Mouse (Mus musculus) spleen, postnatal 4 days (tissue): ENCODE measurements around the gene Man1a2.

Source experiments
- DNase-seq, 2 experiments: peaks; one replicate each; pipeline ENCODE4 v3.0.0; 2022; ENCODE audit warnings: low spot score in 2 of 2

Man1a2 gene

DNA sequence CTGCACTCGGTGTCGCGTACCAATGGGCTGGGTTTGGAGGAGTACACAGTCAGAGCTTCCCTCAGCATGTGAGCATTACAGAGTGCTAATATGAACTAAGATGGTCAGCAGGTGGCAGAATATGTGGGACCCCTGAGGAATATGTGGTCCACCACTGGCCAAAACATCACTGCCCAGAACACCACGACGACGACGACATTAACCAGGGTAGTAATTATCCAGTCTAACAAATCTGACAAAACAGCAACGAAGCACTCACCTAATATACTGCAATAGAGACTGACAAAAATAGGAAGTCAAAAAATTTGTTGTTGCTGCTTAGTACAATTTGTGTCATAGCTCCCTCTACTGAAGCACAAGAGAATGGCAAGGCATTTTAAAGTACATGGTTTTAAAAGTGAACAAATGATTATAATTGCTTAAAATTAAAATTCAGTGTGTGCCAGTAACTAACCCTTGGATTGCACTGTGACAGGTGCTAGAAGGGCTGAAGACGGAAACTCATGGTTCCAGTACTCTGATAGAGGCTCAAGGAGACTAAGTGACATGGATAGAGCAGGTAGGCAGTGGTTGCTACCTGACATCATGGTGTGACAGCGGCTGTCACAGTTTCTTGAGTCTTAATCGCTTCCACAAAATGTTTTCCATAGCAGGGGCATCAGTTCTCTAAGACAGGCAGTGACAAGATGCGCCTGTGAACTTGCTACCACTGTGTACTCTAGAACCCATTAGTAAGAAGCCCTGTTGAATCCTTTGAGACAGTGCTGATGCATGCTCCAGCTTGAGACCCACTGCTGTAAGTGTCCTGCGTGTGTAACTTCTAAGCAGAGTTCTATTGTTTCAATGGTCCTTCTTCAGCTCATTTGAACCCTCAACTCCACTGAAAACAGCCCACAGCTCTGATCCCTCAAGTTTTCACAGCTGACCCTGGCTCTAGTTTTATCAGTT is 116.6 kb downstream of the Man1a2 start:
- DNase-seq: no peak

DNA sequence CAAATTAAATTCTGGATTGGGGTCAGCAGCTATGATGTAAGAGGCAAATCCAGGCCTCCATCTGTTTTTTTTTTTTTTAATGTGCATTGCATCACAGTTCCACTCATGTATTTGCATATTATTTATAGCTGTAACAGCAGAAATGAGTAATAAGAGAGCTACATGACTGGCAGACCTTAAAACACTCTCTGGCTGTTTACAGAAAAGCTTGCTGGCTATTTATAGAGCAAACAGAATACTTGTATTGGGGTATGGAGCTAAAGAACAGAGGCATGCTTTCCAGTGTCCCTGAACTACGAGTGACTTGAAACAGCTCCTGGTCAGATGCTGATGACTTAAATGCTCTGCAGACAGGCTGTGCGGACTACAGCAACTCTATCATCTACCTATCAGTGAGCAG is 121.7 kb downstream of the Man1a2 start:
- DNase-seq: no peak

DNA sequence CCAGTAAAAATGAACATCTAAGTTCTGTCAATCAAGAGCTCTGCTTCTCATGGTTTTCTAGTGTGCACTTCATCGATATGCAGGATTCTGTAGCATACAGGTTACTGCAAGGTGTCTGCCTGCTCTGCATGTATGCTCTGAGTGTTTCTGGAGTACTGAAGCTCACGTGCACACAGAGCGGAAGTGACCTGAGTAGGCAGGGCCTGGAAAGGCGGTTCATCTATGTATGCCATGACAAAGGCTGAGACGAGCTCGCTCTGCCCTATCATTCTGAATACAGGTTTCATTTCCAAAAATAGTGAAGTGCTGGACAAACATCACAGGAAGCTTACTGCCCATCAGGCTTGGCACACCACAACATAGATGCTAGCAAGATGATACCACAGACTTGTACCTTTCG is 122.8 kb downstream of the Man1a2 start:
- DNase-seq: no peak

DNA sequence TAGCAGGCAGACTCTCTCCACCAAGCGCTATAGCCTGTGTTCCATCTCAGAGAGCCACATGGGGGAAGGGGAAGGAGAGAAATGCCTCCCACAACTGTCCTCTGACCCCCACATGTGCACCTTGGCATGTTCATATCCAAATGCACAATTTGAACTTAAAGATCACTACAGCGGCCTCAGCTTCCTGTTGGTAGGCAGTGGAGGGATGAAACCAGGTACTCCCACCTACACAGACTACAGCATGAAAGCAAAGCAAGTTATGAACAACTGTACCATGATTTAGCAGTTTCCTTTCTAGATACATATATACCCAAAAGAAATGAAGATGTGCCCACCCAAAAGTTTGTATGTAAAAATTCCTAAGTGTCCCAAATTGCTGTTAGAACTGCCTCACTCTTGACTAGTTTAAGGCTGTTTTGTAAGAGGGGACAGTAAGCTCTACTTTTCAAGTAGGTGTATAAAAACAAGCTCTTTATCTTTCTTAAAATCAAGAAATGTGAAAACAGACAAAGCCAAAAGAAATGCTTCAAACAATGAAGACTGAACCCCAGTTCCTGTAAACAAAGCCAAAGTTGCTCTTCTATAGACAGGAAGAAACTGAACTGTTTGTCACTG is 123.6 kb downstream of the Man1a2 start:
- no peak for DNase-seq

DNA sequence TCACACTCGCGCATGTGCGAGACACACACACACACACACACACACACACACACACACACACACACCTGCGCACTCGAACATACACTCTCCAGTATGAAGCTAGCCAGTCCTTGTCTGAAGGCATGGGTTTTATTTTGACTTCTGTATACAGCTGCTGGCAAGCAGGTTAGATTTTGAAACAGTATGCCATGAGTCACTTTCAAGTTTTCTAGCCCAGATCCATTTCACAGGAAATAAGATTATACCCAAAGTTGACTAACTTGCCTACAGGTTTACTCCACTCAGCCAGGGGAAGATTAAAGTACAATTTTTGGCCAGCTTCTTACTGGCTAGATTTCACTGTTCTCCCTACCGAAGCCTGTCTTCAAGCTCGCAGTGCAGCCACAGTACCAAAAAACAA is 125.9 kb downstream of the Man1a2 start:
- no peak for DNase-seq

DNA sequence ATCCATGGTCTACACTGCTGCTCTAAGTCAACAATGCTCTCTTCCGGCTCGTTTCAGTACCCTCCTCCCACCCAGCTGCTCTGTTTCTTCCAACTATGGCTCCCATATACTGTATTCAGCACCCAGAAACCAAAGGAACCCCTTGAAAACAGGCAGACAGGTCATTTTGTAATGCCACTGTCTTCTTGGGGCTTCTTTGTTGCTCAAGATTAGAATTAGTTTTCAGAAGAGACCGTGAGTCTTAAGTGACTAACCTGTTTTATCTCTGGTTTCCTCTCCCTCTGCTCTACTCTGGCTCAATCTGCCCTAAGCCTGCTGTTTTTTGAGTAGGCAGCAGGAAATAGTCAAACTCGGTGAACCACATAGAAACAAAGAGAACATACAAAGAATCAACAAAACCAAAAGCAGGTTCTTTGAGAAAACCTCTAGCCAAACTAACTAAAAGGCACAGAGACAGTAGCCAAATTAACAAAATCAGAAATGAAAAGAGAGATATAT is 127.0 kb downstream of the Man1a2 start:
- no peak for DNase-seq

DNA sequence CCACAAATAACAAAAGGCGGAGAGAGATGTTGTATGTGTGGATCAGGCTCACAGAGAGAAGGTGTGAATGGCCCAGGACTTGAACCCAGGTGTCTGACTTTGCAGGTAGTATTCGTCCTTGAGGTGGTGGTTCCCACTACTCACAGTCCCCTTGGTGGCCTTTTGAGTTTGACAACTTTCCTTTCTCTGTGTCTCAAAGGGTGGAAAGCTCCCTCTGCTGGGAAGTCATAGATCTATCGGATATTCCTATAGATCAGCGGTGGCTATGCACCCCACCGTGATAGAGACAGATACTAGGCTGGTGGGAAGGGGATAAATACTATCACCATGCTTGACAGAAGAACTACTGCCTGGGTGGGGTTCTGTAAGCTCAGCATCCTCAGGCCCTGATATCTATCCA is 130.5 kb downstream of the Man1a2 start:
- no peak for DNase-seq

DNA sequence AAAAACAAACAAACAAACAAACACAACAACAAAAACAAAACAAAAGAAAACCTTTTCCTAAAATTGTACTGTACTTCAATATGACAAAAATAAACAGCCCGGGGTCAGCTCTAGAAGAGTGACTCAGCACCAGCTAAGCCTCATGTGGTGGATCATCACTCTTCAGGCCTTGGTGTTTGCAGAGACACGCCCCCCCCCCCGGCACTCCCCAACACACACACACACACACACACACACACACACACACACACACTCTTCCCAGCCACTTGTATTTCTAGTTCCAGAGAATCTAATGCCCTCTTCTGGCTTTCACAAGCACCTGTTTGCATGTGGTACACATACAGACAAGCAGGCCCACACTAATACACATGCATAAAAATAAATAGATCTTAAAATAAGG is 133.1 kb downstream of the Man1a2 start:
- DNase-seq: no peak

DNA sequence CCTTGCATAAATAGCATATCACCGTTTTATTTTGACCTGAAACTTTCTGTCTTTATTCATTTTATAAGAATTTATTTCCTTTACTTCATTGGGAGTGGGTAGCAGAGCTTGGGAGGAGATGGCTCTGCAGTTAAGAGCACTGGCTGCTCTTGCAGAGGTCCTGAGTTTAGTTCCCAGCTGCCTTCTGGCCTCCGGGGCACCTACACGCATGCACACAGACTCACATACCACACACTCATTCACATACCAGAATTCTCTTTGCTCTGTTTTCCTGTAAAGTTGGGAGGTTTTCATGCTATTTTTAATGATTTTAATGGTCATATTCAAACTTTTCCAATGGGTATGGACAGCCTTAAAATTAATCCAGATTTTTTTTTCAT is 137.4 kb downstream of the Man1a2 start:
- no peak for DNase-seq

DNA sequence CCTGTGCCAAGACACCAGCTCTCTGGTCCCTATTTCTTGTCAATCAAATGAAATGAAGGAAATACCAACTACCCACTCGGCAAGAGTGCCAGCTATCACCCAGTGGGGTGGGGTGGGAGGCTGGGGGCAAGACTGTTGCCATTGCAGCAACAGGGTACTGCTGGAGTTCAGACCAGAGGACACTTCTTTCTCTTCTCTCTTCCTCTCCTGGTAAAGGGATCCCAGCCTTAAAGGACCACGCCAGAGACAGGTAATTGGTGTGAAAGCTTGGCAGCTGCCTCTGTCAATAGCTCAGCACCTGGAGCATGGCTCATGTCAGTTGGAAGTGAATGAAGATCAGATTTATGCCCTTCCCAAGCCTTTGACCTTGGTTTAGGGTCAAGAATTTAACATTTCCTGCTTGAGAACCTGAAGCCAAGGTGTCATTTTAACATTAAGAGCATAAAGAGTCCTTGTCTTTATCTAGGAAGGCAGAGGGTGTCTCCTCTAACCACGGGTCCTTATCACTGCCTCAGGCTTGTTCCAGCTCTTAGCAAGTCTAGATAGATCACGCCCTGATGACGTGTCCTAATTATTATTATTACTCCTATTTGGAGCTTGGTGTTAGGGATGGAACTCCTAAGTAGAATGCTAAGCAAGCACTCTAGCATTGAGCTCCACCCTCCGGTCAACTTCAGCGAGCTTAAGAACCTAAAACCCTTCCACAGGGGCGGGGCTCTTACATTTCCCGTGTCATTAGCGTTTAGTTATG is 138.0 kb downstream of the Man1a2 start:
- no peak for DNase-seq

DNA sequence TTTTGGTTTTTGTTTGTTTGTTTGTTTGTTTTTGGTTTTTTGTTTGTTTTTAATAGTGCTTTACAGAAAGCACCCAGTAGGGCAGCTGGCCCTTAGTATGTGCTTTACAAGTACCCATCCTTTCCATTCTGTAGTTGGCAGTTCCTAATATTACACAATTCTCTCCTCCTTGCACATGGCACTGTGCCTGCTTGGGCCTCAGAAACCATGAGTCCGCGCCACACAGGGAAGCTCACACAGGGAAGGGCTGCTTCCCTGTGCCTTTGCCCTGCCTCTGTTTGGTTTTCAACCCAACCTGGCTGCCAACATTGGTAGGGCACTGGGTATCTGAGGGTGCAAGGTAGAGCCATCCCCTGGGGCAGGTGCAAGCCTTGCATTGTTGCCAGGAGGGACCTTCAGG is 148.6 kb downstream of the Man1a2 start:
- no peak for DNase-seq

DNA sequence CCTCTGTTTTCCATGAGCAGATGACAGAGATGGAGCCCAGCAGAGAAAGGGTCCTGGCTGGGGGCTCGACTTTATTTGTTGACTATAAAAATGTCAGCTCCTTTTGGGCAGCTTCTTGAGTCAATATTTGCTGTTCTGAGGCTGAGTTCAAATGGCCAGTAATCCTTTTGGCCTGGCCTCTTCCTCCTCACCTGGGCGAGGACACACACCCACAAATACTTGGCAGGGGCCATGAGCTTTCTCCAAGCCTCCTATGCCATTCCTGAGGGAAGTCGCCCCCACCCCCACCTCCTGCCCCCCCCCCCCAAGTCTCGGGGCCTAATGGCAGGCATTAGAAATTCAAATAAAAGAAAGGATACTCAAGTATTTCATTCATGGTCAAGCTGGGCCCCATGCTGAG is 149.4 kb downstream of the Man1a2 start:
- no peak for DNase-seq

DNA sequence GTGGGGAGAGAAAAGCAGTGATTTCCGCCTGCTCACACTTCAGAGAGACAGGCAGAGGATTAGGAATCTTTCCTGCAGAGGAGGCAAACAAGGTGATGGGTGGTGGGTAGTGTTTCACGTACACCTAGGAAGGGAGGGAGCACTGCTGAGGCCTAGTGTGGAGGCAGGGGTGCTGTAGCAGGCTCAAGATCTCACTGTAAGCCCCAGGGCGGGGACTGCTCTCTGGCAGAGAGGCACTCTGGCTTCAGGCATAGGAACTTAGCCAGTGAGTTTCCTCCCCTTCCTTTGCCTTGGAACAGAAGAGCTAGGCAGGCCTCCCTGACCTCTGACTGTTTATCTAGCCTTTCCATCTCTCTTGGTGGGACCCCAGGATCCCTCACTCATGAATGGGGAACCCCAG is 150.0 kb downstream of the Man1a2 start:
- no peak for DNase-seq

DNA sequence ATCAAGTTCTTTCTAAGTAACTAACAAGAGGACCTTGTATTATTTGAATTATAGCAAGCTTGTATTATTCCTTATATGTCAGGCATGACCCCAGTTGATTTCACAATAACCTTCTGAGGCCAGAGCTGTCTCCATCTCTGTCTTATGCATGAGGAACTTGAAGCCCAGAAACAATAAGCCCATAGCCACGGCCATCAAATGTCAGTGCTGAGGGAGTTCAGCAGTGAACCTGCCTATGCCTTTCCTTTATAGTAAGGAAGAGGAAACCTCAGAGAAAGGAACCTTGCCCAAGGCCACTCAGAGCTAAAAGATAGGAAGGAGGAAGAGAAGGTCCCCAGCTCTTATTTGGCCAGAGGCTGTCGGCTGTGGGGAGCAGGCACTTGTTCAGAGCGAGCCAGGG is 150.9 kb downstream of the Man1a2 start:
- DNase-seq: no peak

DNA sequence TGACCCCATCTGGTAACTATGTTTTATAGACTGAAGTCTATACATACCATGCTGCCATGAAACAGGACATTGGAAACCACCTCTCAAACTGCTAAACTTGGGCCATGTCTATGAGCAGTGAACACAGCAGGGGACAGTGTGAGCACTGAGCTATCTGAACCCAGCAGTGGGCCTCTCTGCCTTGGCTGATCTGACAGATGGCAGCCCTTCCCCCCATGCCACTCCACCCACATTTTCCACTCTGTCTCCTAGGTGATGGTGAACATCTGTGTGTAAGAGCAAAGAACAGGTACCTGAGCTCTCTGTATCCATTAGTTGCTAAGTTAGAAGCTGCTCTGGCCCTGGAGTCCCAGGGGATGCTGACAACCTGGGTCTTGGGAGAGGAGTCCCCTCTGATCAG is 151.9 kb downstream of the Man1a2 start:
- DNase-seq: no peak

DNA sequence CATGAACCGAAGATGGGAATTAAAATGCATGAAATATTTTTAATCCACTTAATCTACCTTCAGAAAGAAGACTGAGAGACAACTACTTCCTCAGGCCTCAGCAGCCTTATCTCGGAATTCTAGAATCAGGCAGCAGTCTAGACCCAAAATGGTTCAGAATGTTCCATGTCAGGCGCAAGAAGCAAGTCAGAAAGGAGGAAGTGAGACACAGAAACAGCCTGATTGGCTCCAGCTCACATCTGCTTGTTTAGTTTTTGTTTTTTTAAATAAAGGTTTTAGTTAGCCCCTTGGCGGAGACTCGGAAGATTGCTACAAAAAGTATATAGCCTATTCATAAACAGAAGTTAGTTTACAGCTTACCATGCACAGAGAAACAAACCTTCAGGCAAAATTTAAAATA is 154.4 kb downstream of the Man1a2 start:
- no peak for DNase-seq

DNA sequence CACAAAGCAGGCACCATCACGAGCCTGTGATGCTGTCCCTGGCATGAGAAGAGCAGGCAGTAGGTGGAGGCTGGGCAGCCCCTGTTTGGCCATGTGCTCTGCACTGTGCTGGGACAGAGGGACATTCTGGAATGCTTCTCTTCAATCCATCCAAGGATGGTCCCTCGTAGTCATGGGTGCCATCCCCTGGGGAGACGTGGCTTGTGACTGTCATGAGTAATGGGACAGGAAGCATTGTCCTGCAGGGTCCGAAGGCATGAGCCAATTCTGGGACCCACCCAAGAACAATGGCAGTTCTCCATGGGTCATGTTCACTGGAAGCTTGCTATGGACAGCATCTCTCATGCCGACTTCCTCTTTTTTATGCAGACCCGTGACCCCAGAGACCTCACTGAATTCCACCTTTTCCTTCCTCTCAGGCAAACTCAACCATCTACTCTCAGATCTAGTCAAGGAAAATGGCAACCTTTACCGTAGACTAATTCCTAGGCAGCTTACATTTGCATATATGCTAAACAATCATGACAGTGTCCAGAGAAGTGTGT is 155.0 kb downstream of the Man1a2 start:
- DNase-seq: no peak

DNA sequence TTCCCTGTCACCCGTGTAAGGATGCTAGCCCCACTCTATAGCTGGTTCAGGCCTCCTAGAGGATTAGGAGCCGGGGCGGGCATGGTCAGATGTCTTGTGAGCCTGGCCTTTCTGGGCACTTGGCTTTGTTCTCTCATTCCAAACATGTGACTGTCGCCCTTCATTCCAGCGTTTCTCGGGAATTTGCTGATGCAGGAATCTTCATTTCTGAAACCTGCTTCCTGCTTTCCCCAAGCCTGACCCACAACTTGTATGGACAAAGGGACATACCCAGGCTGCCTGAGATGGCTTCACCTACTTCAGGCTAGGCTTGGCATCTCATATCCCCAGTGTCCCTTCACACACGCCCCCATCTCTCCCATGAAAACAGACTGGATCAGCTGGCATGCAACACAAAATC is 162.6 kb downstream of the Man1a2 start:
- DNase-seq: no peak

DNA sequence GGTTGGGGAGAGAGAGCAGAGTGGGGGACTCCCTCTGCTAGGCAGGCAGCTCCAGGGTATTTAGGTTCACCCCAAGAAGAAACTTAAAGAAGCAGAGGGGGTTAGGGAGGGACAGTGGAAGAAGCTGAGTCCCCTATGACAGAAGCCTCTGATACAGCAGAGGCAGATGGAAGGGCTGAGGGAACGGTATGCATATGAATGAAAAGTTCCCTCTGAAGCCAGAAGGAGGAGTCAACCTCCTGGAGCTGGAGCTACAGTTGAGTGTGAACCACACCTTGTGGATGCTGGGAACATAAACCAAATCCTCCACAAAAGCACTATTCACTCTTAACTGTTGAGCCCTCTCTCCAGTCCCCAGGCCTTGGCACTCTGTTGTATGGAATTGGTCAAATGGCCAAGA is 163.7 kb downstream of the Man1a2 start:
- no peak for DNase-seq

DNA sequence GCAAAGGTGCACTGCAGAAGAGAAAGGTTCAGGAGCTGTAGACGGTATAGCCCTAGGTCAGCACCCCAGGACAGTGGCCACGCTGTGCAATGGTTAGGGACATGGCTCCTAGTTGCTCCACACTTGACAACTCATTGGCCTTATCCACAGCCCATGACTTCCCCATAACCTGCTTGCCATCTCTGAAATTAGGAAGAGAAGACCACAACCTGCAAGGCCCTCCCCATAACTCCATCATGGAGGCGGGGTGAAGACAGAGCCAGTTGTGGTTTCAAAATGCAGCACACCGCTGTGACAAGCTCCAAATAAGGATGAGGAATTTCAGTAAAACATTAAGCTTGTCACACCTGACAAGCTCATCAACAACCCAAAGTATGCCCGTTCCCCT is 169.6 kb downstream of the Man1a2 start:
- no peak for DNase-seq

DNA sequence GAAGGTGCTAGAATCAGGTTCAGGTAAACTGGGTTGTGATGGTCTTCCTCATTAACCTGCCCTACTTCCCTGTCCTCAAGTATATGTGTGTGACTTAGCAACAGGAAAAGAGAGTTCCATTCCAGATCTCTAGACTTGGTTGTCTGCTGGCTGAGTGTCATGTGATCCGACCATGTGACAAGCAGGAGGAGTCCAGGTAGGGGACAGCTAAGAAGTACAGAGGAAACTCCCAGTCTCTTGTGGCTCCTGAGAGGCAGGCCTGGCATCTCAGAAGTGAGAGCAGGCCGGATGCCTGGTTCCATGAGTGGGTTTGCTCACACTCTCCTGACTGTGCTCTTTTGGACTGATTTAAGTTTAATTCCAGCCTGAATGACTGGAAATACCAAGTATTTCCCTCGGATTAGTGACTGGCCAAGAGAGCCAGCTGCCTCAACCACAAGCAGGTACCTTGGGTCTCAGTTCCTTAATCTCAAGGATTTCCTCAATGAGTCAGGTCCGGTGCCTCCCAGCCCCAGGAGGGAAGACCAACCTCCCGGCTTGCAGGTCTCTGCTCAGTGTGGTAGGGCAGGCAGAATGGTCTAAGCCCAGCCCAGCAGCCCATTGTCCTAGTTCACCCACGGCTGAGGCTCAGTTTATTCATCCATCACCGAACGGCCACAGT is 170.1 kb downstream of the Man1a2 start:
- DNase-seq: no peak
